Mouse (Mus musculus): ENCODE data around the gene Adgrg5.

DNA sequence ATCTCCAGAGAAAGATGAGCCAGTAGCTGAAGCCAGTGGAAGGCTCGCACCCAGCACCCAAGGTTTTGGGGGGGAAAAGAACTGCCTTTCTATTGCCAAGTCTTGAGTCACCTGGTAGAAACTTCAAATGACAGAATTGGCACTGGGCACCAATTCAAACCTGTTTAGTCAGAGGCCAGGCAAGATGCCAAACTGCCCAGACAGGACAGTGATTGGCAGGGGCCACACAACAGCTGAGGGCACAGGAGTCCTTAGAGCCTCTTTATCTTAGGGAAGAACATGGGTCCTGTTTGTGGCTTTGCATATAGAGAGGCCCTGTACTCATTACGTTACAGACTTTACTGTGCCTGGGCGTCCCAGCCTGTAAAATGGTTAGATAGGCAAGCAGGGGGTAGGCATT is 44.1 kb downstream of the Adgrg5 start:
- no peak for TF ChIP-seq CTCF (IDR thresholded peaks at IDR 0.05; ENCODE audit: low read depth)
- peak; percentile 58; the same call in 1 of the 2 replicates for TF ChIP-seq EP300 (IDR thresholded peaks at IDR 0.05; ENCODE audit: low read depth)

Measured in liver, postnatal 0 days (tissue).